Mouse (Mus musculus) midbrain, embryonic 12.5 days (tissue): Measurements from ENCODE around the gene Fbxo2. TPM values are rescaled to one million over a fixed set of nuclear protein-coding genes. Genes with fewer than 3 reads are reported as not detected.
"Not testable (repeated sequence)": the region's sequence is repeated elsewhere in the genome, so short reads cannot be mapped to it uniquely, and the experiment has no call there.

Experiments used
- ATAC-seq: fragments of 200-750 bp; cut with Nextera tagmentation; 2 replicates; pipeline ENCODE4 v1.8.0; 2017; ENCODE audit warnings: low read depth, moderate TSS enrichment, moderate library complexity; ENCODE audit not compliant: low FRiP score
- H3K27ac ChIP-seq: fragments of 300-500 bp; sonication (generic); replicated peaks from 2 replicates; pipeline ENCODE4 v1.5.1; 2016; ENCODE audit warnings: mild to moderate bottlenecking
- H3K27me3 ChIP-seq: fragments of 300-500 bp; sonication (generic); 2 replicates; pipeline ENCODE4 v1.6.1; 2016; ENCODE audit warnings: mild to moderate bottlenecking
- H3K36me3 ChIP-seq: fragments of 300-500 bp; sonication (generic); 2 replicates; pipeline ENCODE4 v1.6.1; 2016
- H3K4me1 ChIP-seq: fragments of 300-500 bp; sonication (generic); 2 replicates; pipeline ENCODE4 v1.6.1; 2016
- H3K4me2 ChIP-seq: fragments of 300-500 bp; sonication (generic); replicated peaks from 2 replicates; pipeline ENCODE4 v1.6.1; 2016; ENCODE audit warnings: mild to moderate bottlenecking, moderate library complexity
- H3K4me3 ChIP-seq: fragments of 300-500 bp; sonication (generic); 2 replicates; pipeline ENCODE4 v1.5.1; 2016; ENCODE audit warnings: mild to moderate bottlenecking
- H3K9ac ChIP-seq: fragments of 300-500 bp; sonication (generic); replicated peaks from 2 replicates; pipeline ENCODE4 v1.6.1; 2016; ENCODE audit warnings: mild to moderate bottlenecking, moderate library complexity
- H3K9me3 ChIP-seq: fragments of 300-500 bp; sonication (generic); 2 replicates; pipeline ENCODE4 v1.6.1; 2016; ENCODE audit warnings: mild to moderate bottlenecking
- WGBS: fragments of 180-500 bp; shearing (Covaris S2); methylation state at CpG from one replicate; pipeline ENCODE4 v1.1.7; 2016; 5-methylcytosine and 5-hydroxymethylcytosine counted together
- polyA plus RNA-seq: library from polyadenylated mRNA; unstranded; fragments of >200 nt; fragmentation: Nextera tagmentation; extraction: Ambion mirVana; gene quantifications from 2 replicates; pipeline ENCODE4 v1.2.1, GENCODE M21; 2016

The Fbxo2 gene
- polyA plus RNA-seq, 1 experiment from 2014 or later, result 2.1 TPM

GRCm38 (mm10) chr4:148184564-148184963 is 24.1 kb downstream of the Fbxo2 start:
- ATAC-seq, result peak; percentile 43
- H3K27ac ChIP-seq, result 0 out of 2 replicates have a peak overlapping the region, but pooled peaks have one; percentile 8
- H3K4me3 ChIP-seq, result no peak overlapping the region
- WGBS, result 27% methylated on average over 9 of the region's 9 CpGs
- H3K36me3 ChIP-seq, result no peaks in the 10 kb centered on the region
- H3K9ac ChIP-seq, result no peak overlapping the region
- H3K4me1 ChIP-seq, result peaks cover 8% of the 10 kb centered on the region
- peaks cover 32% of the 10 kb centered on the region for H3K27me3 ChIP-seq
- no peak overlapping the region for H3K4me2 ChIP-seq
- no peaks in the 10 kb centered on the region for H3K9me3 ChIP-seq

- ATAC-seq, result no peak
- H3K4me2 ChIP-seq, result no peak overlapping the region
- H3K9ac ChIP-seq, result no peak overlapping the region
- peaks cover 24% of the 10 kb centered on the region for H3K27me3 ChIP-seq
- no peak overlapping the region for H3K4me3 ChIP-seq
- no peaks in the 10 kb centered on the region for H3K36me3 ChIP-seq
- WGBS, result 68% methylated on average over 4 of the region's 4 CpGs
- peaks cover 8% of the 10 kb centered on the region for H3K4me1 ChIP-seq
- no peaks in the 10 kb centered on the region for H3K9me3 ChIP-seq
- no peak overlapping the region for H3K27ac ChIP-seq
These were observed 25.4 kb downstream of the Fbxo2 start for GRCm38 (mm10) chr4:148185819-148186218.

GRCm38 (mm10) chr4:148188767-148189166 is 28.3 kb downstream of the Fbxo2 start:
- WGBS, result 92% methylated on average over 1 of the region's 1 CpGs
- not testable (repeated sequence) for H3K27ac ChIP-seq

GRCm38 (mm10) chr4:148192707-148193245 is 32.4 kb downstream of the Fbxo2 start:
- no peak overlapping the region for H3K4me2 ChIP-seq
- H3K4me1 ChIP-seq, result peaks cover 16% of the 10 kb centered on the region; the same call in 1 of the 2 replicates
- H3K27me3 ChIP-seq, result peaks cover 7% of the 10 kb centered on the region; the same call in 1 of the 2 replicates
- ATAC-seq, result peak; percentile 50; the same call in 1 of the 2 replicates
- no peak overlapping the region for H3K4me3 ChIP-seq
- WGBS, result 37% methylated on average over 11 of the region's 11 CpGs
- no peaks in the 10 kb centered on the region for H3K36me3 ChIP-seq
- H3K27ac ChIP-seq, result 0 out of 2 replicates have a peak overlapping the region, but pooled peaks have one; percentile 20
- H3K9me3 ChIP-seq, result no peaks in the 10 kb centered on the region
- no peak overlapping the region for H3K9ac ChIP-seq

More at GRCm38 (mm10) chr4:148188767-148189166, 28.3 kb downstream of the Fbxo2 start:
- H3K4me3 ChIP-seq, H3K9ac ChIP-seq, H3K9me3 ChIP-seq, H3K36me3 ChIP-seq, H3K4me2 ChIP-seq, ATAC-seq: not testable (repeated sequence)
- peaks cover 20% of the 10 kb centered on the region for H3K4me1 ChIP-seq
- H3K27me3 ChIP-seq, result peaks cover 14% of the 10 kb centered on the region

- Histone ChIP-seq H3K27ac (no peak overlapping the region), H3K27me3 (peaks cover 15% of the 10 kb centered on the region; the same call in 1 of the 2 replicates), H3K9me3 (no peaks in the 10 kb centered on the region), H3K9ac (no peak overlapping the region), H3K4me2 (no peak overlapping the region), H3K4me1 (peaks cover 24% of the 10 kb centered on the region), H3K36me3 (no peaks in the 10 kb centered on the region), H3K4me3 (no peak overlapping the region)
- ATAC-seq, result no peak
These were observed 34.0 kb downstream of the Fbxo2 start for GRCm38 (mm10) chr4:148194400-148194799.

GRCm38 (mm10) chr4:148198721-148199120 is 38.3 kb downstream of the Fbxo2 start:
- peaks cover 13% of the 10 kb centered on the region for H3K4me1 ChIP-seq
- H3K4me2 ChIP-seq, result no peak overlapping the region
- no peak for ATAC-seq
- no peaks in the 10 kb centered on the region for H3K9me3 ChIP-seq
- peaks cover 13% of the 10 kb centered on the region; the same call in 1 of the 2 replicates for H3K27me3 ChIP-seq
- H3K36me3 ChIP-seq, result no peaks in the 10 kb centered on the region
- WGBS, result 33% methylated on average over 10 of the region's 10 CpGs
- no peak overlapping the region for H3K4me3 ChIP-seq
- no peak overlapping the region for H3K27ac ChIP-seq
- peak overlapping the region; percentile 15; the same call in 1 of the 2 replicates for H3K9ac ChIP-seq

GRCm38 (mm10) chr4:148203557-148203956 is 43.1 kb downstream of the Fbxo2 start:
- Histone ChIP-seq H3K4me2 (no peak overlapping the region), H3K36me3 (no peaks in the 10 kb centered on the region), H3K4me1 (peaks cover 6% of the 10 kb centered on the region), H3K27ac (no peak overlapping the region), H3K9me3 (no peaks in the 10 kb centered on the region), H3K9ac (no peak overlapping the region), H3K27me3 (peaks cover 10% of the 10 kb centered on the region; the same call in 1 of the 2 replicates), H3K4me3 (no peak overlapping the region)
- 97% methylated on average over 2 of the region's 2 CpGs for WGBS
- ATAC-seq, result no peak

GRCm38 (mm10) chr4:148204061-148204872 is 43.8 kb downstream of the Fbxo2 start:
- ATAC-seq, result no peak
- H3K4me1 ChIP-seq, result no peaks in the 10 kb centered on the region; the same call in 1 of the 2 replicates
- H3K27me3 ChIP-seq, result peaks cover 4% of the 10 kb centered on the region; the same call in 1 of the 2 replicates
- peak overlapping the region; percentile 15 for H3K27ac ChIP-seq
- no peak overlapping the region for H3K4me3 ChIP-seq
- H3K9me3 ChIP-seq, result no peaks in the 10 kb centered on the region
- H3K4me2 ChIP-seq, result no peak overlapping the region
- WGBS, result 46% methylated on average over 15 of the region's 15 CpGs
- no peak overlapping the region for H3K9ac ChIP-seq
- H3K36me3 ChIP-seq, result no peaks in the 10 kb centered on the region

- 59% methylated on average over 6 of the region's 6 CpGs for WGBS
- H3K4me3 ChIP-seq, result no peak overlapping the region
- peak overlapping the region; percentile 15 for H3K27ac ChIP-seq
- H3K27me3 ChIP-seq, result no peaks in the 10 kb centered on the region
- ATAC-seq, result no peak
- no peaks in the 10 kb centered on the region for H3K36me3 ChIP-seq
- H3K4me2 ChIP-seq, result no peak overlapping the region
- H3K9me3 ChIP-seq, result no peaks in the 10 kb centered on the region
- H3K4me1 ChIP-seq, result no peaks in the 10 kb centered on the region; the same call in 1 of the 2 replicates
- H3K9ac ChIP-seq, result no peak overlapping the region
These were observed 44.4 kb downstream of the Fbxo2 start for GRCm38 (mm10) chr4:148204873-148205232.

- Histone ChIP-seq H3K36me3 (no peaks in the 10 kb centered on the region), H3K9ac (no peak overlapping the region), H3K27me3 (peaks cover 47% of the 10 kb centered on the region), H3K4me2 (no peak overlapping the region), H3K27ac (no peak overlapping the region), H3K4me1 (peaks cover 19% of the 10 kb centered on the region), H3K9me3 (no peaks in the 10 kb centered on the region), H3K4me3 (no peak overlapping the region)
- ATAC-seq, result peak; percentile 41; the same call in 1 of the 2 replicates
- whole genome bisulfite sequencing, result 53% methylated on average over 5 of the region's 5 CpGs
These were observed 54.2 kb downstream of the Fbxo2 start for GRCm38 (mm10) chr4:148214460-148215136.

GRCm38 (mm10) chr4:148215264-148215900 is 55.0 kb downstream of the Fbxo2 start:
- no peaks in the 10 kb centered on the region for H3K9me3 ChIP-seq
- no peak for ATAC-seq
- no peak overlapping the region for H3K4me3 ChIP-seq
- H3K4me2 ChIP-seq, result no peak overlapping the region
- H3K4me1 ChIP-seq, result peaks cover 20% of the 10 kb centered on the region
- no peak overlapping the region for H3K9ac ChIP-seq
- H3K27ac ChIP-seq, result no peak overlapping the region
- H3K36me3 ChIP-seq, result no peaks in the 10 kb centered on the region
- peaks cover 53% of the 10 kb centered on the region for H3K27me3 ChIP-seq
- WGBS, result 45% methylated on average over 11 of the region's 11 CpGs
